Mouse (Mus musculus) leukemia stem cell, adult 10-12 weeks (primary cell): ENCODE data around the gene Ranbp3l. TPM values are rescaled to one million over a fixed set of nuclear protein-coding genes. Genes with fewer than 3 reads are reported as not detected.

Source experiments
- polyA plus RNA-seq: library from polyadenylated mRNA; stranded (reverse); fragments of >175 nt; gene quantifications from 2 replicates; pipeline ENCODE4 v1.2.3, GENCODE M21; 2012; ENCODE audit warnings: low replicate concordance

Gene Ranbp3l
- polyA plus RNA-seq, result 0.30 TPM in 1 of 2 replicates, not detected in the other

GRCm38 (mm10) chr15:8967573-8968228 lies at the start of gene Ranbp3l:
Gene Ranbp3l, plus strand, starts transcription at chr15:8967949.

GRCm38 (mm10) chr15:9070912-9071555 lies 103.3 kb downstream of the Ranbp3l start, which contains the start of gene Nadk2:
Gene Nadk2, plus strand, starts transcription at chr15:9071260.

Other genes starting within 250 kb of the Ranbp3l start
- 26.1 and 26.9 TPM in 2 replicates for gene Nadk2, start 103.3 kb downstream of the Ranbp3l start, polyA plus RNA-seq
- gene Lmbrd2, start 172.6 kb downstream of the Ranbp3l start, polyA plus RNA-seq, result 0.59 and 0.99 TPM in 2 replicates
- gene Skp2, start 187.5 kb downstream of the Ranbp3l start, polyA plus RNA-seq, result 2.5 and 6.7 TPM in 2 replicates